Mouse (Mus musculus): ENCODE results near the gene Dchs1.

The Dchs1 gene

GRCm38 (mm10) chr7:105784556-105784955 lies 2.9 kb downstream of the Dchs1 start:
- no peak for DNase-seq (ENCODE audit: extremely low read depth, low read depth)

- no peak for DNase-seq (ENCODE audit: extremely low read depth, low read depth)
These were observed 3.6 kb downstream of the Dchs1 start for GRCm38 (mm10) chr7:105783861-105784260.

GRCm38 (mm10) chr7:105778553-105779265 lies 8.7 kb downstream of the Dchs1 start:
- DNase-seq (ENCODE audit: extremely low read depth, low read depth): no peak

- DNase-seq (ENCODE audit: extremely low read depth, low read depth): no peak
These were observed 9.5 kb downstream of the Dchs1 start for GRCm38 (mm10) chr7:105777797-105778552.

GRCm38 (mm10) chr7:105777316-105777715 lies 10.1 kb downstream of the Dchs1 start:
- no peak for DNase-seq (ENCODE audit: extremely low read depth, low read depth)

GRCm38 (mm10) chr7:105776026-105776425 lies 11.4 kb downstream of the Dchs1 start:
- DNase-seq (ENCODE audit: extremely low read depth, low read depth): no peak

GRCm38 (mm10) chr7:105774661-105775060 lies 12.8 kb downstream of the Dchs1 start:
- no peak for DNase-seq (ENCODE audit: extremely low read depth, low read depth)

- DNase-seq (ENCODE audit: extremely low read depth, low read depth): no peak
These were observed 14.4 kb downstream of the Dchs1 start for GRCm38 (mm10) chr7:105773041-105773440.

- DNase-seq (ENCODE audit: extremely low read depth, low read depth): no peak
These were observed 15.1 kb downstream of the Dchs1 start for GRCm38 (mm10) chr7:105772331-105772730.

GRCm38 (mm10) chr7:105769959-105770358 lies 17.5 kb downstream of the Dchs1 start:
- DNase-seq (ENCODE audit: extremely low read depth, low read depth): no peak

- no peak for DNase-seq (ENCODE audit: extremely low read depth, low read depth)
These were observed 19.7 kb downstream of the Dchs1 start for GRCm38 (mm10) chr7:105767729-105768165.

- no peak for DNase-seq (ENCODE audit: extremely low read depth, low read depth)
These were observed 23.1 kb downstream of the Dchs1 start for GRCm38 (mm10) chr7:105764331-105764730.

- DNase-seq (ENCODE audit: extremely low read depth, low read depth): no peak
These were observed 24.8 kb downstream of the Dchs1 start for GRCm38 (mm10) chr7:105762517-105763270.

- DNase-seq (ENCODE audit: extremely low read depth, low read depth): no peak
These were observed 25.5 kb downstream of the Dchs1 start for GRCm38 (mm10) chr7:105761813-105762484.

GRCm38 (mm10) chr7:105753281-105753680 lies 34.2 kb downstream of the Dchs1 start:
- DNase-seq (ENCODE audit: extremely low read depth, low read depth): no peak

GRCm38 (mm10) chr7:105752716-105753115 lies 34.7 kb downstream of the Dchs1 start:
- no peak for DNase-seq (ENCODE audit: extremely low read depth, low read depth)

GRCm38 (mm10) chr7:105751491-105752433 lies 35.7 kb downstream of the Dchs1 start, which contains the start of gene Tpp1:
TSS of gene Tpp1 (minus strand) at chr7:105752235.
- DNase-seq (ENCODE audit: extremely low read depth, low read depth): peak; percentile 85

GRCm38 (mm10) chr7:105747776-105748175 lies 39.7 kb downstream of the Dchs1 start:
- DNase-seq (ENCODE audit: extremely low read depth, low read depth): no peak

GRCm38 (mm10) chr7:105743926-105744590 lies 43.4 kb downstream of the Dchs1 start, which contains the start of gene Taf10:
TSS of gene Taf10 (minus strand) at chr7:105744361.
- DNase-seq (ENCODE audit: extremely low read depth, low read depth): peak; percentile 88
